ENCODE assay signal across 19 mouse cellular contexts in the genomic region with DNA sequence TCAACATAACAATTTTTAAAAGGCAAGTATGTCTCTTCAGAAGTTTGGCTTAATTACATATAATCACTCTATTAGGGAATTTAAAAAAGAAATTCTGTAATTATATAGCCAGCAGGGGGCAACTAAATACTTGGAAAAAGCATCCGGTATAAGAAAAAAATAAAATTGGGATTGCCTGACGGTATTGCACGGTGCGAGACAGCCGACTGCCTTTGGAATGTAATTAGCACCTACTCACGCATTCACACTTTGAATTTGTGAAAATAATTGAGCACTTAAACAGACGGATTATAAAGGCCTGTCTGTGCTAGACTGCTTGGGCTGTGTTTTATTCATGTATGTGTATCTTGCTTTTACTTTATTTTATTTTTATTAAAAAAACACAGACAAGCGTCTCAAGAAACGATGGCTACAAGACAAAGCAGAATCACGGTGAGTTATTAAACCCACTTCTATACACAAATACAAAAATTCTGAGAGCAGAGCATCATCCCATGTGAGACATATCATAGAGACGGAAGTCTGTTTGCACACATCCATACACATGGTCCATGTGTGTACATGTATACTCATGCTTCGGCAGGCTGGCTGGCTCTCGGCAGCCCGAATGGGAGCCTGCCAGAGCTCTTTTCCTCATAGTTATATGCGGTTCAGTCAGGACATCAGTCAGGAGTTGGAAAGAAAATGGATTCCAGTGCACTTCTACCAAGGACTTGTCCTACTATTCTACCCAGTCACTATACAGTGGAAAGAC. TPM values are rescaled to one million over a fixed set of nuclear protein-coding genes. Genes with fewer than 3 reads are reported as not detected.
DNase-seq lines count a peak whose midpoint lies in the region; ATAC-seq and TF ChIP-seq lines count a peak whose summit lies in the region.
"Had no signal": no experiment of that assay in that cellular context is flagged by ENCODE, and none has a peak within 500 bp of the region (broad histone marks: within the 10 kb centered on the region; RNA-seq: fewer than 3 reads in every experiment).

No protein-coding gene starts in this region.

- no peak overlapping the region for H3K9ac ChIP-seq in hindbrain, postnatal 0 days (replicated peaks; ENCODE audit: low read length)
- no peak overlapping the region for H3K9ac ChIP-seq in hindbrain, embryonic 12.5 days
- H3K9ac ChIP-seq in lung, embryonic 14.5 days: no peak overlapping the region
- H3K9ac ChIP-seq in forebrain, postnatal 0 days: no peak overlapping the region
- H3K9ac ChIP-seq: heart, embryonic 13.5 days; kidney, embryonic 15.5 days; stomach, embryonic 15.5 days had no signal

- H3K27me3 ChIP-seq in hindbrain, postnatal 0 days (ENCODE audit: insufficient read depth, low read length): no peaks in the 10 kb centered on the region
- H3K27me3 ChIP-seq in hindbrain, embryonic 12.5 days: no peaks in the 10 kb centered on the region
- H3K27me3 ChIP-seq in lung, embryonic 14.5 days (ENCODE audit: insufficient read depth, low read length): no peaks in the 10 kb centered on the region
- H3K27me3 ChIP-seq in forebrain, postnatal 0 days (ENCODE audit: insufficient read depth, low read length): no peaks in the 10 kb centered on the region
- H3K27me3 ChIP-seq: heart, embryonic 13.5 days; kidney, embryonic 15.5 days; stomach, embryonic 15.5 days had no signal

- H3K27ac ChIP-seq in hindbrain, postnatal 0 days: no peak overlapping the region
- no peak overlapping the region for H3K27ac ChIP-seq in hindbrain, embryonic 12.5 days
- no peak overlapping the region for H3K27ac ChIP-seq in lung, embryonic 14.5 days (ENCODE audit: low read depth)
- 0 out of 2 replicates have a peak overlapping the region, but pooled peaks have one; percentile 54 for H3K27ac ChIP-seq in forebrain, postnatal 0 days (ENCODE audit: low read depth, low read length)
- H3K27ac ChIP-seq: heart, embryonic 13.5 days; hindbrain, embryonic 10.5 days; stomach, embryonic 15.5 days had no signal

- no peaks in the 10 kb centered on the region for H3K36me3 ChIP-seq in hindbrain, postnatal 0 days (ENCODE audit: insufficient read depth, low read length)
- no peaks in the 10 kb centered on the region for H3K36me3 ChIP-seq in hindbrain, embryonic 12.5 days
- no peaks in the 10 kb centered on the region for H3K36me3 ChIP-seq in lung, embryonic 14.5 days (ENCODE audit: insufficient read depth)
- H3K36me3 ChIP-seq in forebrain, postnatal 0 days (ENCODE audit: insufficient read depth): no peaks in the 10 kb centered on the region
- H3K36me3 ChIP-seq: heart, embryonic 13.5 days; hindbrain, embryonic 10.5 days; kidney, embryonic 15.5 days; stomach, embryonic 15.5 days had no signal

- no peak overlapping the region for H3K4me3 ChIP-seq in hindbrain, postnatal 0 days (ENCODE audit: low read length)
- H3K4me3 ChIP-seq in hindbrain, embryonic 12.5 days: no peak overlapping the region
- H3K4me3 ChIP-seq in lung, embryonic 14.5 days (ENCODE audit: low read depth, low read length): no peak overlapping the region
- no peak overlapping the region for H3K4me3 ChIP-seq in forebrain, postnatal 0 days (ENCODE audit: low read depth, low read length)
- H3K4me3 ChIP-seq: heart, embryonic 13.5 days; hindbrain, embryonic 10.5 days; kidney, embryonic 15.5 days; stomach, embryonic 15.5 days had no signal

- 75% methylated on average over 15 of the region's 15 CpGs for WGBS in hindbrain, postnatal 0 days
- 88% methylated on average over 15 of the region's 15 CpGs for WGBS in hindbrain, embryonic 12.5 days
- 76% methylated on average over 15 of the region's 15 CpGs for WGBS in lung, embryonic 14.5 days
- 26% methylated on average over 15 of the region's 15 CpGs for WGBS in forebrain, postnatal 0 days

- no peak for ATAC-seq in hindbrain, postnatal 0 days
- no peak for ATAC-seq in hindbrain, embryonic 12.5 days (ENCODE audit: low FRiP score)
- ATAC-seq in lung, embryonic 14.5 days (ENCODE audit: insufficient read depth): no peak
- peak; percentile 94 for ATAC-seq in forebrain, postnatal 0 days
- ATAC-seq: inflammation-experienced regulatory T-cells, adult 6 months had no signal

- H3K9me3 ChIP-seq in hindbrain, postnatal 0 days (ENCODE audit: low read length): no peaks in the 10 kb centered on the region
- H3K9me3 ChIP-seq in hindbrain, embryonic 12.5 days (replicated peaks): no peaks in the 10 kb centered on the region
- H3K9me3 ChIP-seq in lung, embryonic 14.5 days (ENCODE audit: low read depth, low read length): no peaks in the 10 kb centered on the region
- H3K9me3 ChIP-seq in forebrain, postnatal 0 days (ENCODE audit: low read length): no peaks in the 10 kb centered on the region
- H3K9me3 ChIP-seq: heart, embryonic 13.5 days; hindbrain, embryonic 10.5 days; kidney, embryonic 15.5 days; stomach, embryonic 15.5 days had no signal

- DNase-seq in hindbrain, postnatal 0 days (ENCODE audit: low spot score): peak; percentile 49
- peak; percentile 58 for DNase-seq in lung, embryonic 14.5 days
- no peak for DNase-seq in lung, postnatal 4 days
- DNase-seq in brain, embryonic 14.5 days (ENCODE audit: low read depth): peak; percentile 88
- peak; percentile 73 for DNase-seq in forebrain, postnatal 0 days
- DNase-seq in urinary bladder, postnatal 14 days (ENCODE audit: low spot score): no peak
- no peak for DNase-seq in frontal cortex, postnatal 14 days (ENCODE audit: low spot score in 2 of 2)
- DNase-seq: cerebellum, adult 11 months; cerebellum, postnatal 36 days; gastrocnemius, postnatal 36 days; right cerebral cortex, postnatal 14 days; thymus, postnatal 25 days had no signal

- TF ChIP-seq POLR2A in brain, embryonic 14.5 days (IDR thresholded peaks at IDR 0.05; ENCODE audit: borderline replicate concordance, extremely low read depth, insufficient read depth, insufficient read length, poor library complexity, severe bottlenecking): no peak

- no peak for TF ChIP-seq CTCF in hindbrain, postnatal 0 days (IDR thresholded peaks at IDR 0.05; ENCODE audit: low read depth)
- no peak for TF ChIP-seq CTCF in lung, embryonic 14.5 days (IDR thresholded peaks at IDR 0.05; ENCODE audit: low read depth)
- TF ChIP-seq CTCF in brain, embryonic 14.5 days (IDR thresholded peaks at IDR 0.05; ENCODE audit: borderline replicate concordance, extremely low read depth, insufficient read depth, insufficient read length): no peak
- TF ChIP-seq CTCF in forebrain, postnatal 0 days (IDR thresholded peaks at IDR 0.05; ENCODE audit: low read depth): peak; percentile 34; the same call in 1 of the 2 replicates

- H3K4me2 ChIP-seq in hindbrain, postnatal 0 days (ENCODE audit: low read depth, low read length): no peak overlapping the region
- no peak overlapping the region for H3K4me2 ChIP-seq in hindbrain, embryonic 12.5 days (replicated peaks)
- no peak overlapping the region for H3K4me2 ChIP-seq in lung, embryonic 14.5 days
- H3K4me2 ChIP-seq in forebrain, postnatal 0 days (ENCODE audit: low read depth): 0 out of 2 replicates have a peak overlapping the region, but pooled peaks have one; percentile 15
- H3K4me2 ChIP-seq: heart, embryonic 13.5 days; kidney, embryonic 15.5 days; liver, embryonic 11.5 days; stomach, embryonic 15.5 days had no signal

- no peaks in the 10 kb centered on the region for H3K4me1 ChIP-seq in hindbrain, postnatal 0 days (ENCODE audit: insufficient read depth, low read length)
- no peaks in the 10 kb centered on the region for H3K4me1 ChIP-seq in hindbrain, embryonic 12.5 days
- H3K4me1 ChIP-seq in lung, embryonic 14.5 days (ENCODE audit: insufficient read depth): no peaks in the 10 kb centered on the region
- H3K4me1 ChIP-seq in forebrain, postnatal 0 days (ENCODE audit: insufficient read depth): 0 out of 2 replicates have a peak, but pooled peaks cover 3% of the 10 kb centered on the region
- H3K4me1 ChIP-seq: stomach, embryonic 15.5 days had no signal

RNA-seq across cellular contexts. Expression of a gene that starts 34.5 kb away (rescaled TPM):
- 36.3 and 39.8 TPM in 2 replicates for total RNA-seq in hindbrain, postnatal 0 days (2014; rRNA removed)
- 15.4 and 15.8 TPM in 2 replicates for polyA plus RNA-seq in hindbrain, postnatal 0 days (2015; fragmentation: Nextera tagmentation; extraction: Ambion mirVana)
- 22.4 and 24.0 TPM in 2 replicates for polyA plus RNA-seq in hindbrain, embryonic 12.5 days (2016; fragmentation: Nextera tagmentation; extraction: Ambion mirVana)
- 9.6 and 10.8 TPM in 2 replicates for polyA plus RNA-seq in lung, embryonic 14.5 days (2014; fragmentation: Nextera tagmentation; extraction: Ambion mirVana)
- 21.0 and 24.2 TPM in 2 replicates for polyA plus RNA-seq in brain, embryonic 14.5 days (2012; rRNA removed)
- total RNA-seq in forebrain, postnatal 0 days (2014; rRNA removed): 81.1 and 89.5 TPM in 2 replicates
- polyA plus RNA-seq in forebrain, postnatal 0 days (2015; fragmentation: Nextera tagmentation; extraction: Ambion mirVana): 11.7 and 16.6 TPM in 2 replicates

Comparison
In these comparisons a context has a peak if more than half of its experiments do, and no peak if none do; other contexts are left out.
1. DNase-seq: peak in hindbrain, postnatal 0 days (single experiment), lung, embryonic 14.5 days (single experiment), brain, embryonic 14.5 days (single experiment) and forebrain, postnatal 0 days (single experiment); none in lung, postnatal 4 days (0 of 2), urinary bladder, postnatal 14 days (single experiment) and frontal cortex, postnatal 14 days (0 of 2).